Mouse (Mus musculus) kidney, postnatal 10 days (tissue): Measurements from ENCODE around the gene Gldc.
"Not testable (repeated sequence)": the region's sequence is repeated elsewhere in the genome, so short reads cannot be mapped to it uniquely, and the experiment has no call there.

ENCODE experiments used
- DNase-seq: peaks from one replicate; pipeline ENCODE4 v3.0.0; 2021; ENCODE audit warnings: mixed read lengths

Gene Gldc

GRCm38 (mm10) chr19:30174919-30175571 is at the start of gene Gldc:
Gldc (minus strand) TSS chr19:30175429.
- peak; percentile 69 for DNase-seq

GRCm38 (mm10) chr19:30222593-30222992 is 47.4 kb upstream of the Gldc start:
- not testable (repeated sequence) for DNase-seq

GRCm38 (mm10) chr19:30217335-30217734 is 42.1 kb upstream of the Gldc start:
- peak; percentile 80 for DNase-seq

- DNase-seq, result no peak
Observed at GRCm38 (mm10) chr19:30216186-30216585, 41.0 kb upstream of the Gldc start.

GRCm38 (mm10) chr19:30215736-30216135 is 40.5 kb upstream of the Gldc start:
- not testable (repeated sequence) for DNase-seq

GRCm38 (mm10) chr19:30214026-30214425 is 38.8 kb upstream of the Gldc start:
- DNase-seq, result no peak

- not testable (repeated sequence) for DNase-seq
Observed at GRCm38 (mm10) chr19:30209006-30209405, 33.8 kb upstream of the Gldc start.

GRCm38 (mm10) chr19:30206981-30207380 is 31.8 kb upstream of the Gldc start:
- DNase-seq, result no peak

GRCm38 (mm10) chr19:30205874-30206273 is 30.6 kb upstream of the Gldc start:
- no peak for DNase-seq

GRCm38 (mm10) chr19:30205159-30205816 is 30.1 kb upstream of the Gldc start:
- DNase-seq, result peak; percentile 54

GRCm38 (mm10) chr19:30202177-30202576 is 26.9 kb upstream of the Gldc start:
- DNase-seq, result peak; percentile 41

- DNase-seq, result no peak
Observed at GRCm38 (mm10) chr19:30194999-30195398, 19.8 kb upstream of the Gldc start.

GRCm38 (mm10) chr19:30187232-30187631 is 12.0 kb upstream of the Gldc start:
- DNase-seq, result no peak

GRCm38 (mm10) chr19:30185536-30185935 is 10.3 kb upstream of the Gldc start:
- no peak for DNase-seq

GRCm38 (mm10) chr19:30179979-30180378 is 4.8 kb upstream of the Gldc start:
- no peak for DNase-seq

GRCm38 (mm10) chr19:30174074-30174670 is 1.1 kb downstream of the Gldc start:
- no peak for DNase-seq

- DNase-seq, result no peak
Observed at GRCm38 (mm10) chr19:30171346-30172055, 3.7 kb downstream of the Gldc start.

GRCm38 (mm10) chr19:30170319-30170718 is 4.9 kb downstream of the Gldc start:
- DNase-seq, result no peak

- no peak for DNase-seq
Observed at GRCm38 (mm10) chr19:30166801-30167505, 8.3 kb downstream of the Gldc start.

- no peak for DNase-seq
Observed at GRCm38 (mm10) chr19:30164228-30164627, 11.0 kb downstream of the Gldc start.

GRCm38 (mm10) chr19:30162808-30163207 is 12.4 kb downstream of the Gldc start:
- no peak for DNase-seq

- no peak for DNase-seq
Observed at GRCm38 (mm10) chr19:30160021-30160420, 15.2 kb downstream of the Gldc start.

GRCm38 (mm10) chr19:30158189-30158588 is 17.0 kb downstream of the Gldc start:
- no peak for DNase-seq
